Mouse (Mus musculus) c-Kit-negative CD71-positive TER-119-positive erythroid progenitor cells, embryonic 14.5 days (primary cell): ENCODE measurements around the gene Mrpl14.
A peak's percentile ranks its signal among the peaks of the same experiment; 100 is the strongest.

Source experiments
- DNase-seq: peaks from one replicate; pipeline ENCODE4 v3.0.0-alpha.2; 2013; ENCODE audit warnings: low read depth, low spot score

The Mrpl14 gene

DNA sequence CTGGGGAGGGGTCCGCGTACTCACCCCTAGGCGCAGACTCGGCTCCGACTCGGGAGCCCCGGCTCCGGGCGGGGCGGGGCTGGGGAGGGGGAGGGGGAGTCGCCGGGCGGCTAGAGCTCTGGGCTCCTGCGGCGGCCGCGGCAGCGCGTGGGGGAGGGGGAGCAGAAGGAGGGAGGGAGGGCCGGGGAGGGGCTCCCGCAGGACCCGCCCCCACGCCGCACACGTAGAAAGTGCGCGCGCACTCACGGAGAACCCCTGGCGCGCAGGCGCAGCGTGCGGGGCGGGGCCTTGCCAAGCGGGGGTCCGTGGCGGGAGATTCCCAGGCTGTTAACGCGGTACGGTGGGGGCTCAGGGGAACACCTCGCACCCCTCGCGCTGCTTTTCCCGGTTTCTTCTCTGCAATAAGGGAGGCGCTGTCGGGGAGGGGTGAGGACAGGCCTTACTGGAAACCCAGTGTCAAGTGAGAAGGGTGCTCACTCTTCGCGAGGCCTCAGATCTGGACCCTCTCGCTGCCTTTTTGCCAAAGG, at the start of gene Mrpl14:
TSS of gene Mrpl14 (plus strand) at position 230 of the 527 bp plus-strand sequence.
- peak; percentile 82 for DNase-seq

DNA sequence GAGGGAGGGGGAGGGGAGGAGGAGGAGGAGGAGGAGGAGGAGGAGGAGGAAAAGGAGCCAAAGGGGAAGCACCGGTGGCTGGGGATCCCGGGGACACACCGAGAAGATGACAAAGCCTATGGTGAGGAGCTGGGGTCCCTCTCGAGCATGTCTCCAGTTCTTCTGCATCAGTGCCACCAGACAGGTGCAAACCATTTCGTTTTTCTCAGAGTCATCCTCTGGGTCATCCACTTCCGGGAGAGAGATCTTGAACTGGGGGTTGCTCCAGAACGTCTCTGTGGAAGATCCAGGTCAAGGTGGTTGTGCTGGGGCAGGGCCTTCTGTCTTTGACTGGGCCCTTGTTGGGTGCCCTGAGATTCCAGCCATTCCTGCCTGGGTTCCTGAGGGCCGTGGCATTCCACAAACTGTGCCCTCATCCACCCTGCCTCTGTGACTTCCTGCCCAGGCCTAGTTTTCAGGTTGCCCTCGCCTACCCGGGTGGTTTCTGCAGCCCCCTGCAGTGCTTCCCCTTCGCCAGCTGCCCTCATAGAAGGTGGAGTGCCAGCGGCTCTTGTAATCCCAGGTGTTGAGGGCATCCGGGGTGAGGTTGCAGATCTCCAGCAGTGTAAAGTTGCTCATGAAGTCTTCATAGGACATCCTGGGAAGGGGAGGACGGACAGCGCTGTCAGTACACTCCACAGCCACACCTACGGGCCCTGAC, 47.4 kb upstream of the Mrpl14 start:
- no peak for DNase-seq

DNA sequence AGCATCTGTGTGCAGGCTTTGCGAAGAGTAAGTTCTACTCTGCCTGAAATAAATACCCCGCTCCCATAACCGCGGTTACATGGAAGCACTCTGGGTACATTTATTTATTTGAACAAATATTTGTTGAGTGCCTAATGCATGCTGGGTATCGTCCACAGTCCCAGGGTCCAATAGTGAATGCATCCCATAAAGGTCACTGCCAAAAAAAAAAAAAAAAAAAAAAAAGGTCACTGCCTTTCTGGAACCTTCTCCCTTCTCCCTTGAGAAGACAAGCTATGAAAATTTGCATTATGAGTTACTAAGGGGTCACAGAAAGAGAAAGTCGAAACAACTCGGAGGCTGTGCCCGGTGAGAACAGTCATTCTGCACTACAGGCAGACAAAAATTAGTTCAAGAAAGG, 44.1 kb upstream of the Mrpl14 start:
- DNase-seq = no peak

DNA sequence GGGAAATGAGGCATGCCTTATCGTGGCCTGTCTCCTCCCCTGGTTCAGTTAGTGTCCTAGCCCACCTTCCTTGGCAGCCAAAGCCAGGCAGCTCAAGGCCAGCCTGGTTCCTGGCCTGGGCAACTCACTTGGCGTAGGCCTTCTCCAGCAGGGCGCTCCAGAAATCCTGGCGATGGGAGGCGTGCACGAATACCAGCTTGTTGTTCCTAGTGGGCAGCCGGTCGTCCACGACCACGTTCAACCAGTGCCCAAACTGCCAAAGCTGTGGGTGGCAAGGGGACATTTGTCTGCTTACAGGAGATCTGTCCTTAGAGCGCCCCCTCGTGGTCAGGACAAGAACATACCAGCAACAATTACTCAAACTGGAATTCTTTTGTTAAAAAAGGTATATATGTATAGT, 43.4 kb upstream of the Mrpl14 start:
- peak; percentile 49 for DNase-seq

DNA sequence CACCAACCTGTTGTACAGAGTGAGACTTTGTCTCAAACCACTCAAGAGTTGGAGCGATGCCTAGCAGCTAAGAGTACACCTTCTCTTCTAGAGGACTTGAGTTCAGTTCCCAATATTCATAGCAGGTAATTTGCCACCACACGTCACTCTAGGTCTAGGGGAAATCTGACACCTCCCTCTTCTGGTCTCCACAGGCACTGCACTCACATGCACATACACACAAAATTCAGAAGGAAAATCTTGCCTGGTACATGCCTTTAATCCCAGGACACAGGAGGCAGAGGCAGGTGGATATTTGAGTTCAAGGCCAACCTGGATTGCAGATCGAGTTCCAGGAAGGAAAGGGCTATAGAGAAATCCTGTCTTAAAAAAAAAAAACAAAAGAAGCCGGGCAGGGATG, 41.9 kb upstream of the Mrpl14 start:
- DNase-seq = no peak

DNA sequence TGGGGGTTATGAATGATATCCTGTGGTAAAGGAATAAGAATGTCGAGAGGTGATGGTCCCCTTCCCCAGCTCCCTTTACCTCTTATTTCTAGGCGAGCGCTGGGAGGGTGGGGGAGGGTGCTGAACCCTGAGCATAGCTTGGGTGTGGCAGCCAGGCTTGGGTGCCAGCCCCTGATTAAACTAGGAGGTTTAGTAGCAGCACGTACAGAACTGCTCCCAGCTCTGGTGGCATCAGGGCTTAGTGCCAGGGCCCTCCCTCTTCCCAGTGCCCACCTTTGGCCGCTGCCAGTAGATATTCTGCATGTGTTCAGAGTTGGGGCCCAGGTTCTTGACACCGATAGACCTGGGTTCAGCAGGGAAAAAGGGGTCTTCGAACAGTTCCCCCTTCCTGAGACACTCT, 32.9 kb upstream of the Mrpl14 start:
- no peak for DNase-seq

DNA sequence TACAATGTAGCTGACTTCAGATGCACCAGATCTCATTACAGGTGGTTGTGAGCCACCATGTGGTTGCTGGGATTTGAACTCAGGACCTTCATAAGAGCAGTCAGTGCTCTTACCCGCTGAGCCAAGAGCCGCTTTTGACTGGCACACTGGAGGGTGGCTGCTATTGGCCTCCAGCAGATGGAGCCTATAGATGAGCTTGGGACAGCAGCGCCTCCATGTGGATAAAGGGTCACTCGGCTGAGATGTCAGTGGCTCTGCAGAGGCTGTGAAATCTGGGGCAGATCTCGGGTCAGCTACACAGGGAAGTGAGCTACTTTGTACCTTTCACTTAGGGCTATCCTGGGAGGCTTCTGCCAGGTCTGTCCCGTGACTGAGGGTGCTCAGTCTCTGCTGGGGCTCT, 30.3 kb upstream of the Mrpl14 start:
- no peak for DNase-seq

DNA sequence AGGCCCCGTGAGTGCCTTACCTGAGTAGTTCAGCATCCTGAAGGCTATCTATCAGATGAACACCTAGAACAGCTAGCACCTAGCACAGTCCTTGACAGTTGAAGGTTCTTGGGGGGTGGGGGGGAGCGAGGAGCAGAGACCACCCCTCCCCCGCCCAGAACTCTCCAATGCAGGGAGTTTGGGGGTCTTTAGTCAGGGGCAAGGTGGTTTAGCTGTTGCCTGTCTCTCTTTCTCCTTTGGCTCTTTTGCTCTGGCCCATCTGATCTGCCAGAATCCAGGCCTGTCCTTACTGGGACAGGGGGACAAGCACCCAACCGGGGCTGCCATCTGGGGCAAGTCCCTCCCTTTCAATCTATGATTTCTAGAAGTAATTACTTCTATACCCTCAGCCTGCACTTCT, 26.9 kb upstream of the Mrpl14 start, which contains the start of gene Capn11:
TSS of gene Capn11 (minus strand) at position 101 of the 400 bp plus-strand sequence.
- DNase-seq = no peak

DNA sequence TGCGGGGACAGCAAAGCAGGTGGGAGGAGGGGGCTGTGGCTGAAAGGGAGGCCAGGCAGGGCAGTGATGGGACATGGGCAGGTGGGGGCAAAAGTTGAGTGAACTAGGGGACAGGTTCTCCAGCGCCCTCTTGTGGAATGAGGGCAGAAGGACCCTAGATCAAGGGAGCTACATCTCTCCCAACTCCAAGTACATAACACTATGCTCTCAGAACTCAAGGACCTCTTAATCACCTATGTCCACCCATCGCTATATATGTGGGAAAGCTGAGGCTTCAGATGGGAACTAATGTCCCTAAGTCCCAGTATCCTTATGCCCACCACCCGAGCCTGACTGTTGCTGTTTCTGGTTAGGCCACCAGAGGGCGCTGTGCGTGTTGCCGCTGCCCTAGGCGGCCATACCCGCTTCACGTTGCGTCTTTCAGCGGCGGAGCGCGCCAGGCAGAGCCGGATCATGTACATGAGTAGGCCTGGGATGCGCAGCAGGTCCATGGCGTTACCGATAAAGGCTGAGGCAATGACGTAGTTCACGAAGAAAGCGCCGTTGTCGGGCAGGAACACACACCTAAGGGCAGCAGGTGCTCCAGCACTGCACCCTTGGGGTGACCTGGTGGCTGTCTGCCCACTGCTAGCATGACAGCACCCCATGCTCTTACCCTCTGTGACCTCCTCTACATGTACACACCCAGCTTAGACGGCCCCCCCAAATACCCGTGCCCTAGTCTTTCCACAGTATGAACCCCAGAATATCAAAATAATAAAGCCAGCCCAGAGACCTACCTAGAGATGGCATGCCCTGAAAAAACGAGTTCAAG, 22.8 kb upstream of the Mrpl14 start:
- peak; percentile 53 for DNase-seq

DNA sequence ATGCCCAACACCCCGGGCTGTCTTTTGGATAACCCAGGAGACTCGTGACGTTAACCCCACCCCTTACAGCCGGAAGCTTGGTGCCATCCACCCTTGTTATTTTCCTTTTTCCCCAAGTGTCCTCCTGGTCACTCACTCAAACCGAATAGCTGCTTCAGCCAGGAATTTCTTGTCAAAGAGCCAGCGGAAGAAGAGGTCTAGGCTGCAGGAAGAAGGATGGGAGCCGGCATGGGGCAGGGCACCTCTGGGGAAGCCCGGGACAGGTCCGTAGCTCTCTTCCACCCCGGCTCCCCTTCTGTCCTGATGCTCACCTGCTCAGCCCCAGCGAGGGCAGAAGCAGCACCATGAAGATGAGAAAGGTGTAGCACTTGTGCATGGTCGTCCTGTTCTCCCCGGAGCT, 21.5 kb upstream of the Mrpl14 start:
- DNase-seq = no peak

DNA sequence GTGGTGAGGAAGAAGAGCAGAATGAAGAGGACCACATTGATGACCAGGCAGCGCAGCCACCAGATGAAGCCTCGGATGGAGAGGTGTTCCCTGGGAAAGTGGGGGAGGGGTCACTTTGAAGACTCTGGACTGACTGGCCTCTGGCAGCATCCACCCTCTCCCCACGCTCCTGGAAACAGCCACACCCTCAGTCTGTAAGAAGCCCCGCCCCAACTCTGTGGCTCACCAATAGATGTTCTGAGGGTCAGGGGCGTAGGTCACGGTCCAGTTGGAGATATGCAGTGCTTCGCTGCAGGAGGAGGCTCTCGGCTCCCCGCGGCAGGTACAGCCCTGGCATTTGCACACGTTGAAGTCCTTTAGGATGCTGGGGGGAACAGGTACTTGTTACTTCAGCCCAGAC, 20.0 kb upstream of the Mrpl14 start:
- DNase-seq = no peak

DNA sequence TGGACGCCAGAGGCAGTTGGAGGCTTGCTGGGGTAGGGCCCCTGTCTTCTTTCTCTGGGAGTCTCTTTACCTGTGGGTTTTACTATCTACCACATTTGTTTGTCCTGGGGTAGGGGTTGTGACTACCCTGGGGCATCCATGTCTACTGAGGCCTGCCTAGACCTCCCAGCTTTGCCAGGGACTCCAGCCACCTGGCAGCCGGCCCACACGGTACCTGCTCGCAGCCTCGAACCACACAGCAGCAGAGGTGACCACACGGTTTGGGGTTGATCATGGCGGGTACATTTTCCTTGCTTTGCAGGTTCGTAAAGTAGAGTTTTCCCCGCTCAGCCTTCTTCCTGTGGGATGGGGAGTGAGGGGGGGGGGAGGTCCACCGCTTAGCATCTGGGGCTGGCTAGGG, 18.6 kb upstream of the Mrpl14 start:
- DNase-seq = no peak

DNA sequence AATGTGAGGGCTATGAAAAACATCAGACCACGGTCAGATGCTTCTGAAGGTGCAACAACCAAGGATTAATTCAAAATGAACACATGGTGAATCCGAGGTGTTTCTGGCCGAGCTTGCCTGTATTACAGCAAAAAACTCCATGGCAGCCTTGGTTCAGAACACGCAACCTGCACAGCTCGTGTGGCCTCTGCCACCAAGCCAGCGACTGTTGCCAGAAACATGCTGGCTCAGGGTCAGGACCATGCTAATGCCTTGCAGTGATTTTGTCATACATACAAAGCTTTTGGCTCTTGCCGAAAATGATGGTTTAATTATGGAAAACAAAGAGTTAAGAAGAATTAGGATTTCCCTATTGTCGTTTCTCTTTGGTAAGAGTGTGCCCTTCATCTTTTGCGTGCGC, 18.1 kb upstream of the Mrpl14 start:
- DNase-seq = no peak

DNA sequence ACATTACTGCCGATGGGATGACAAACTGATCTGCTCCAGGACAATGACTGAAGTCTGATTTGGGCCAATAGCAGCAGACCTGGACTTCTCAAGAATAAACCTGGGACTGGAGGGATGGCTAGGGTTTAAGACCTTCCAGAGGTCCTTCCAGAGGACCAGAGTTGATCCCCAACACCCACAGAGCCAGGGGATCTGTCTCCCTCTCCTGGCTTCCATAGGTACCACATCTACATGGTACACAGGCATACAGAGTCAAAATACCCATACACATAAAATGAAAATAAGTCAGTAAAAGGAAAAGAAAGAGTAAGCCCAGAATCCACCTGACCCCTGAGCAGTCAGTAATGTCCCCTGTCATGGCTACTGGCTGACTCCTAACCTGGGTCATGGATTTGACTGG, 14.3 kb upstream of the Mrpl14 start:
- no peak for DNase-seq

DNA sequence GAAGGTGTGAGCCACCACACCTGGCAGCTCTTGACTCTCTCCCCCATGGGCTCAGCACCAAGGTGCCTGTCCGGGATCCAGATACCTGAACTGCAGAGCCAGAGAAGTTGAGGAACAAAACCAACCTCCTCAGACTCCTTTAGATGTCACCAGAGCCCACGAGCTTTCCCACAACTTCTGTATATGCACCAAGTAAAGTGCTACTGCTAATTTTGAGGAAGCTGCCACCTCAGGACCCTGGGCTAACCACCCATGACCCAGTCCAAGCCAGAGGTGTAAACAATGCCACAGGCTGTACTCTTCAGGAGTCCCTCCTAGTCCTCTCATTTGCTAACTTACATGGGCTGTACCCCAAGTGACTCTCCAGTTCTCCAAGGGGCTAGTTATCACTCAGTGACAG, 13.5 kb upstream of the Mrpl14 start:
- DNase-seq = no peak

DNA sequence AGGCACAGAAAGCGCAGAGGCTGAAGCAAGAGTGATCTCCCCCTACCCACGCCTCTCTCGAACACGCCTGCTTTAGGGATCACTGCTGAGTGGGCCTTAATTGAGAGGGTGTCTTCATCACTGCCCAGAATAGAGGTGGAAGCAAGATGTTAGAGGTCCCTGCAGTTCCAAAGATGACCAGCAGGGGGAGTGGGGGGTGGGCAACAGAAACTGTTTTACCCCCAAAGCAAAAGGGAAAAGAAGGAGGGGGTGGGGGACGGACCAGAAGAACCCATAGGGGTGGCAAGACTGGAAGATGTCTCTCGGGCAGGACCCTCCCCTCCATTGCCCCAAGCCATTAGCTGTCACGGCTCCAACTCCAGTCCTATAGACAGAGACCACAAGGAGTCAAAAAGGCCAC, 8.0 kb upstream of the Mrpl14 start:
- DNase-seq = peak; percentile 38

DNA sequence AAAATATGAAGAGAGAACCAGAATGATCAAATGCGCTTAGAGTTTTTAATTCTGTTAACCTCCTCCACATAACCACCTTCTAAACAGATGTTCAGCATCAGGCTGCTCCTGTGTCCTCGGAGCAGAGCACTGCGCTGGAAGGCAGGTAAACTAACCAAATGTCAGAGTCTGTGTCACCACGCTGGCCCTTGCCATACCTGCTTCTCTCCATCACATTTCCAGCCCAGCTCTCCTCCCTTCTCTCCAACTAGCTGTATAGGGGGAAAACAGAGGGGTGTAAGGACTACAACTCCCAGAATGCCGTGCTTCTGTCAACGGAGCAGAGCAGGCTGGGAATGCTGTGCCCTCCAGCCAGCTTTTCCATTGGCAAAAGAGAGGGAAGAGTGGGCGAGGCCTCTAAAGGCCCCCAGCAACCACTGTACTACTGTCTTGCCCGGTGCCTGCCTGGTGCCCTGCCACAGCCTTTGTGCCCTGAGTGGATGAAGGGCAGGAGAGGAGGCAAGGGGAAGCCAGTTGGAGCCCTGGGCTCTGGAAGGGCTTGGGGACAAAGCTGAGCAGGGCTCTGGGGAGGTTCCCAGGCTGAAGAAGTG, 5.6 kb upstream of the Mrpl14 start:
- DNase-seq = no peak

DNA sequence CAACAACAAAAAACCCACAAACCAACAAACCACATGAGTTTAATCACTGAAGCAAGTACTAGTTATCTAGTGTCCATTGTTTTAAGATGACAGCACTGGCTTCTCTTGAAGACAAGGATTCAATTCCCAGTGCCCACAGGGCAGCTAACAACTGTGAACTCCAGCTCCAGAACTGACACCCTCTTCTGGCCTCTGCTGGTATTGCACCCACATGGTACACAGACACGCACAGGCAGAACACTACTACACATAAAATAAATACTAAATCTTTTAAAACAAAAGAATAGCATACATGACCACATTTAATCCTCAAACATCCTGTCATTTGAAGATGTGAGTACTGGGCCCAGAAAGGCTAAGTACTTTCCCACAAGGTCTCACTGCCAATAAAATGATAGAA, 4.5 kb upstream of the Mrpl14 start:
- no peak for DNase-seq

DNA sequence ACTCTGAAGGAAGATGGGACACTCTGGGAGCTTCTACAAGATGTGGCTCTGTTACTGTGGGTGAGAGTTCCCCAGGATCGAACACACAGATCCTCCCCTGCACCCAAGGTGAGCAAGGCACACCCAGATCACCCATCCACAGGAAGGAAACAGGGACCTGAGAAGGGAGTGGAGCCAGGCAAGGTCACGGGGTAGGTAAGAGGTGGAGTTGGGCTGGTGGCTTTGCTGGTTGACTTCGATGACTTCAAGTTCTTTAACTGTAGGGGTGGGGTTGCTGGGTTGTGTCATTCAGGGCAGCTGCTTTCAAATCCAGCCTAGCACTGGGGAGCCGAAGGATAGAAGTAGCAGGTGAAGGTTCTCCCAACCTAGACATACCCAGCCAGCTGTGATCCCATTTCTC, 3.3 kb upstream of the Mrpl14 start:
- no peak for DNase-seq

DNA sequence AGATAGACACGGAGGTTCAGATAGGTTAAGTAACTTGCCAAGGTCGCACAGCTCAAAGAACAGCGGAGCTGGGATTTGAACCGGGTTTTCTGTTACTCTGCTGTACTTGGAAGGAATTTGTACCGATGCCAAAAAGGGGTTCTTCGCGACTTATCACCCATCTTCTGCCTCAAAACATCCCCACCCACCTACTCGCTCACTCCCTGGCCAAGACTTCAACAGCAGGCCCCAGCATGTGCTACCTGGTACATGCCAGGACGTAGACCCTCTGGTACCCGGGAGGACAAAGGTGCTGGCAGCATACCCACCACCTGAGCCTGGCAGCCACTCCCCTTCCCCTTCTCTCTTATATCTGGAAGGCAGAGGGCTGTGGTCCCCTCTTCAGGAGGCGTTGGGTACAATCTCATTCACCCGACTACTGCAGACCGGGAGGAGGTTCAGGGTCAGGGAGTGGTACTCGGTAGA, 1.4 kb upstream of the Mrpl14 start:
- no peak for DNase-seq

DNA sequence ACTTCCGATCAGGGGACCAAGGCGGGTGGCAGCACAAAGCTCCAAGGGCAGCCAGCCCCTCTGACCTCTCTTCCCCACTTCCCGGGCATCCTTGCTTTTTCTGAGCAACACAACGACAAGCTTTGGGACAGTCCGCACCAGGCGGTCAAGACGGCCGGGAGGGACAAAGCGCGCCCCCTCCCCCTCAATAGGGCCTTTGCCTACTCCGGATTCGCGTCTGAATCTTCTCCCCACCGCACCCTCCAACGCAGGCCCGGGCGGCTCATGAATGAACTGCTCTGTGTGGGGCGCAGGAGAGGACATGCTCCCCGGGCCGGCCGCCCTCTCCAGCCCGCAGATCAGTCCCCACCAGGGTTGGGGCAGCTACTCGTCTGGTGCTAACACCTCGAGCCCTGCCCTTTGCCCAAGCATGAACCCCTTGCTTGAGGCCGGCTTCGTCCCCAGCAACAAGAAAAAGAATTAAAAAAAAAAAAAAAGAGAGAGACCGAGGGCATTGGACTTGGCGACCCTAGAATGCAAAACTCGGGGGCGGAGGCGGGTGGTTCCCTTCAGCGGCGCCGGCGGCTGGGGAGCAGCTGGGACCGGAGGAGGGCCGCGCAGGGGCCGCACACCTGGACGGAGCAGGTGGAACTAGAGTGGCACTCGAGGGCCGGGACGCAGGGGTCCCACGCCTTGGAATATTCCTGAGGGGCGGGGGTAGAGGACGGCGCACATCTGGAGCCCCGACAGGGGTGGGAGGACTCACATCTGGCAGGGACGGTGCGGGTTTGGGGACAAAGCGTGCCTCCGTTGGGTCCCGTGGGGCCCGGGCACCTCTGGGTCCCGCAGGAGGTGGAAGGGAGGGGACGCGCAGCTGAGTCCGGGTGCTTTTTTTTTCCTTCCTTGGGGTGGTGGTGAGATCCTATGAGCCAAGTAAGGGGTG, 690 bp upstream of the Mrpl14 start:
- no peak for DNase-seq
